Mouse (Mus musculus) adrenal gland, adult 18-20 months (tissue): ENCODE data around the gene 1700011M02Rik. TPM values are rescaled to one million over a fixed set of nuclear protein-coding genes. Genes with fewer than 3 reads are reported as not detected.
A peak's percentile ranks its signal among the peaks of the same experiment; 100 is the strongest.
"Not testable (repeated sequence)": the region's sequence is repeated elsewhere in the genome, so short reads cannot be mapped to it uniquely, and the experiment has no call there.

Source experiments
- DNase-seq, 2 experiments: peaks; one replicate each; pipeline ENCODE4 v3.0.0; 2021 to 2022; ENCODE audit warnings: low spot score in 2 of 2
- long read RNA-seq, 2 experiments: library from polyadenylated mRNA; stranded (forward); transcript quantifications; one replicate each; pipeline ENCODE4 v2.0.0; 2021
- total RNA-seq, 2 experiments: library from RNA; stranded (reverse); gene quantifications; 1 replicate in 1 of 2; 2 replicates in 1 of 2; pipeline ENCODE4 v1.2.3; 2021

The 1700011M02Rik gene
- total RNA-seq, result not detected
- long read RNA-seq, experiment 1, result 0 reads
- long read RNA-seq, experiment 2, result 0 reads

GRCm38 (mm10) chrX:102908587-102908986, at the start of gene 1700011M02Rik, which contains the start of gene Dmrtc1a:
Gene 1700011M02Rik, plus strand, starts transcription at chrX:102908905.
Gene Dmrtc1a, minus strand, starts transcription at chrX:102908687.
- DNase-seq, result not testable (repeated sequence)

- no peak for DNase-seq
Measured at GRCm38 (mm10) chrX:102867871-102868270, 40.8 kb upstream of the 1700011M02Rik start, which contains the start of gene 1700031F05Rik. Gene 1700031F05Rik, minus strand, starts transcription at chrX:102867971.

- not testable (repeated sequence) for DNase-seq
Measured at GRCm38 (mm10) chrX:102914823-102915222, 6.1 kb downstream of the 1700011M02Rik start.

GRCm38 (mm10) chrX:102926707-102927106, 18.0 kb downstream of the 1700011M02Rik start:
- not testable (repeated sequence) for DNase-seq

- not testable (repeated sequence) for DNase-seq
Measured at GRCm38 (mm10) chrX:102928072-102928471, 19.4 kb downstream of the 1700011M02Rik start, which contains the start of gene 1700018G05Rik. Gene 1700018G05Rik, plus strand, starts transcription at chrX:102928372.

GRCm38 (mm10) chrX:102932992-102933570, 24.4 kb downstream of the 1700011M02Rik start:
- DNase-seq, result no peak

GRCm38 (mm10) chrX:102933571-102934394, 25.1 kb downstream of the 1700011M02Rik start:
- peak; percentile 30 to 43 for DNase-seq

GRCm38 (mm10) chrX:102934395-102934764, 25.7 kb downstream of the 1700011M02Rik start:
- DNase-seq, result no peak

- DNase-seq, result no peak
Measured at GRCm38 (mm10) chrX:102936743-102937142, 28.0 kb downstream of the 1700011M02Rik start.

- DNase-seq, result not testable (repeated sequence)
Measured at GRCm38 (mm10) chrX:102950136-102950535, 41.4 kb downstream of the 1700011M02Rik start.

- DNase-seq, result no peak
Measured at GRCm38 (mm10) chrX:102958917-102959316, 50.2 kb downstream of the 1700011M02Rik start.

Other genes starting within 250 kb of the 1700011M02Rik start
- 1 to 10 TPM in 1 of 2 experiments, not detected in 1; 5.8 TPM for gene Gm3880, start 221.9 kb upstream of the 1700011M02Rik start, total RNA-seq
- not detected for gene Gm9112, start 201.3 kb upstream of the 1700011M02Rik start, total RNA-seq
- gene Dmrtc1b, start 201.0 kb upstream of the 1700011M02Rik start, total RNA-seq, result not detected
- not detected for gene Dmrtc1c1, start 105.9 kb upstream of the 1700011M02Rik start, total RNA-seq
- not detected for gene Dmrtc1c2, start 54.3 kb upstream of the 1700011M02Rik start, total RNA-seq
- gene 1700031F05Rik, start 40.9 kb upstream of the 1700011M02Rik start, total RNA-seq, result not detected
- 1 to 10 TPM in 1 of 2 experiments, under 1 TPM in 1; 0.50 to 4.5 TPM for gene Dmrtc1a, start 218 bp upstream of the 1700011M02Rik start, total RNA-seq
- gene 1700018G05Rik, start 19.5 kb downstream of the 1700011M02Rik start, total RNA-seq, result 1 to 10 TPM in 1 of 2 experiments, not detected in 1; 9.2 TPM